Mouse (Mus musculus) embryo, embryonic 10 days (tissue): ENCODE data around the gene Gm9049.
A peak's percentile ranks its signal among the peaks of the same experiment; 100 is the strongest.
"Not testable (repeated sequence)": the region's sequence is repeated elsewhere in the genome, so short reads cannot be mapped to it uniquely, and the experiment has no call there.

Source experiments
- DNase-seq: peaks from one replicate; pipeline ENCODE4 v3.0.0-alpha.2; 2015; ENCODE audit warnings: low spot score

The Gm9049 gene

DNA sequence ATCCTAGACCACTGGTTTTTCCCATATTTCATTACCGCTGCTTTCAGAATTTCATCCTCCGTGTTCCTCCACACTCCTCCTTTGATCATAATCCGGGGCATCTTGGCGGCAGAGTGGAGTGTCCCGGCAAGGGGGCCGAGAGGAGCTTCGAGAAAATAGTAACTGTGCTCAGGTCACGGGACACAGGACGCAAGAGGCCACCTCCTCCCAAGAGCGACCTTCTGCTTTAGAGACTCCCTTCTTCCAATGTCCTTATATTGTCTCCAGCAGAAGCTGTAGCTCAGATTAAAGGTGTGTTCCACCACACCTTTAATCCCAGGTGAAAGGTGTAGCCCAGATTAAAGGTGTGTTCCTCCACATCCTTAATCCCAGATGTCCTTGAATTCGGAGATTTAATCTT lies at the start of gene Gm9049:
Gene Gm9049 (minus strand): TSS at position 101 of the 400 bp plus-strand sequence.
- not testable (repeated sequence) for DNase-seq

DNA sequence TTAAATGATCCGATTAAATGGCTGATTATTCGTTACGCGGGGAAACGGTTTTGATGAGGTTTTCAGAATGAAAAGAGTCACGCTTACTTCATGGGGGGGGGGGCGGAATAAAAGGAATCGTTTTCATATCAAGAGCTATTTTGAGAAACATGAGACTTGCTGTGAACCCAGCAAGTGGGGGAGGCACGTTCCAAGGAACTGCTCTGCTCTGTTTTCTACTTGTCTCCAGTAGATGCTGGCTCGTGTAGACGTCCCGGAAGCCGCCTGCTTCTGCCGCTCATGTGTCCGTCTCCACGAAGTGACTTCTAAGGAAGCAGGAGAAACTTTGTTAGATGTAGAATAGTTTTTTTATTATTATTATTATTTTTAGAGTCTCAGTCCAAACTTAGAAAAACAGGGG lies 46.0 kb upstream of the Gm9049 start:
- DNase-seq: no peak

DNA sequence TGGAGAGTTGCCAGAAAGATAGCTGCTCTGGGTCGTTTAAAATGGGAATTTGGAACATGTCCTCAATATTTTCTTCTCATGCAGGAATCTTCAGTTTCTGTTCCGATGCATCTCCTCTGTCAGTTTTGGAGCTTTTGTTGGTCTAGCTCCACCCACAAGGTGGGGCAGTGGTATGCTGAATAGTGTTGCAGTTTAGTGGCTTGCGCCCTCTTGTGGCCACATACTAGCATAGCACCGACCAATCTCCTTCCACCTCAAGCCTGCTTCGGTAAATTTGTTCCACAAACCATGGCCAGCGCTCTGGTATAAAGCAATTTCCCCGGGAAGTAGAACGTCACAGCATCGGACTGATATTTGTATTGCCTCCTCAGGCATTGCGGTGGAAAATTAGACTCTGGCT lies 16.5 kb upstream of the Gm9049 start:
- DNase-seq: peak; percentile 93

GRCm38 (mm10) chr10:118369518-118369917 lies 15.6 kb upstream of the Gm9049 start:
- no peak for DNase-seq

- not testable (repeated sequence) for DNase-seq
Observed at GRCm38 (mm10) chr10:118348579-118348978, 5.3 kb downstream of the Gm9049 start, which contains the start of gene Gm9048. TSS of gene Gm9048 (minus strand) at chr10:118348679.

GRCm38 (mm10) chr10:118343155-118343554 lies 10.8 kb downstream of the Gm9049 start, which contains the start of gene Gm9046:
TSS of gene Gm9046 (minus strand) at chr10:118343255.
- DNase-seq: not testable (repeated sequence)

DNA sequence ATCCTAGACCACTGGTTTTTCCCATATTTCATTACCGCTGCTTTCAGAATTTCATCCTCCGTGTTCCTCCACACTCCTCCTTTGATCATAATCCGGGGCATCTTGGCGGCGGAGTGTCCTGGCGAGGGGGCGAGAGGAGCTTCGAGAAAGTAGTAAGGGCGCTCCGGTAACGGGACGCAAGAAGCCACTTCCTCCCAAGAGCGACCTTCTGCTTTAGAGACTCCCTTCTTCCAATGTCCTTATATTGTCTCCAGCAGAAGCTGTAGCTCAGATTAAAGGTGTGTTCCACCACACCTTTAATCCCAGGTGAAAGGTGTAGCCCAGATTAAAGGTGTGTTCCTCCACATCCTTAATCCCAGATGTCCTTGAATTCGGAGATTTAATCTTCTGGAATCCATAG lies 16.2 kb downstream of the Gm9049 start, which contains the start of gene Gm9045:
Gene Gm9045 (minus strand): TSS at position 101 of the 400 bp plus-strand sequence.
- DNase-seq: not testable (repeated sequence)

GRCm38 (mm10) chr10:118332308-118332707 lies 21.6 kb downstream of the Gm9049 start, which contains the start of gene Gm9044:
TSS of gene Gm9044 (minus strand) at chr10:118332408.
- DNase-seq: not testable (repeated sequence)

DNA sequence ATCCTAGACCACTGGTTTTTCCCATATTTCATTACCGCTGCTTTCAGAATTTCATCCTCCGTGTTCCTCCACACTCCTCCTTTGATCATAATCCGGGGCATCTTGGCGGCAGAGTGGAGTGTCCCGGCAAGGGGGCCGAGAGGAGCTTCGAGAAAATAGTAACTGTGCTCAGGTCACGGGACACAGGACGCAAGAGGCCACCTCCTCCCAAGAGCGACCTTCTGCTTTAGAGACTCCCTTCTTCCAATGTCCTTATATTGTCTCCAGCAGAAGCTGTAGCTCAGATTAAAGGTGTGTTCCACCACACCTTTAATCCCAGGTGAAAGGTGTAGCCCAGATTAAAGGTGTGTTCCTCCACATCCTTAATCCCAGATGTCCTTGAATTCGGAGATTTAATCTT lies 27.0 kb downstream of the Gm9049 start, which contains the start of gene Gm9040:
Gene Gm9040 (minus strand): TSS at position 101 of the 400 bp plus-strand sequence.
- not testable (repeated sequence) for DNase-seq

DNA sequence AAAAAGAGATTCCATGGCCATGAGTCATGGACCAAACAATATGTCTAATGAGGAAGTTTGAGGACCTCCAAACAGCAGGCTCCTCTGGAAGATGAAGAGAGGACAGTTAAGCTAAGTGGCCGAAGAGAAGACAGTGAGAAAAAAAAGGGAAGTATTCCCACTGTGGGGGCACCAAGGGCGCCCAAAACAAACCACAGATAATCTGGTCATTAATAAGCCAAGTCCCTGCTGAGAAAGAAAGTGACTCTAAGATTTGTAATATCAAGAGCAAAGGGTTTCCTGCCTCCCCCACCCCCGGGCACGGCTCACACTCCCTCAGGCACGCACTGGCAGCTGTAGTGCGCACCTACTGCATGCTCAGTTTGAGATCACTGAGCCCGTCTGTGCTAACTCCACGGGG lies 34.9 kb downstream of the Gm9049 start:
- no peak for DNase-seq

DNA sequence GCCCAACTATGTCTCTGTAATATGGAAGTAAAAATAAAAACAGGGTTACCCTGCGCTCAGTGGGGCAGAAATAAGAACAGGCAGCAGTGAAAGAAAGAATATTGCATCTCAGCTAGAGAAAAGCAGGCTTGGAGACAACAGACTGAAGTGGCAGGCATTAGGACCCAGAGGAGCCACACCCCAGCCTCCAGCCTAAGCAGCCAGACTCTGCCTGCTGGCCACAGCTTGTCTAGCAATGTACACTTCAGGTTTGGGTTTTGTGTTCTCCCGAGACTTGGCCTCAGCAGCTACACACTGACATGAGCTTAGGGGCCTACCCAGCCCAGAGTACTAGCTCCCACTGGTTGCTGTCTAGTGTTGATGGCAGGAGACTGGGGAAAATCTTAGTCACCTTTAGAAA lies 51.8 kb downstream of the Gm9049 start:
- DNase-seq: not testable (repeated sequence)
